Mouse (Mus musculus) stomach, postnatal 0 days (tissue): ENCODE data around the gene Plbd2. TPM values are rescaled to one million over a fixed set of nuclear protein-coding genes. Genes with fewer than 3 reads are reported as not detected.

Experiments used
- ATAC-seq: fragments of 200-750 bp; cut with Nextera tagmentation; 2 replicates; pipeline ENCODE4 v1.8.0; 2017; ENCODE audit not compliant: low FRiP score, low TSS enrichment
- DNase-seq: peaks from one replicate; pipeline ENCODE4 v3.0.0-alpha.2; 2016; ENCODE audit warnings: low spot score
- H3K27ac ChIP-seq: fragments of 300-500 bp; sonication (generic); replicated peaks from 2 replicates; pipeline ENCODE4 v1.5.1; 2014; ENCODE audit warnings: mild to moderate bottlenecking, control low read depth
- H3K27me3 ChIP-seq: fragments of 300-500 bp; sonication (generic); 2 replicates; pipeline ENCODE4 v1.6.1; 2014; ENCODE audit warnings: low read length; ENCODE audit not compliant: control insufficient read depth, insufficient read depth
- H3K36me3 ChIP-seq: fragments of 300-500 bp; sonication (generic); 2 replicates; pipeline ENCODE4 v1.6.1; 2014; ENCODE audit warnings: low read length, mixed read lengths; ENCODE audit not compliant: control insufficient read depth, insufficient read depth
- H3K4me1 ChIP-seq: fragments of 300-500 bp; sonication (generic); replicated peaks from 2 replicates; pipeline ENCODE4 v1.6.1; 2014; ENCODE audit warnings: antibody characterized with exemption; ENCODE audit not compliant: control insufficient read depth, insufficient read depth
- H3K4me2 ChIP-seq: fragments of 300-500 bp; sonication (generic); replicated peaks from 2 replicates; pipeline ENCODE4 v1.6.1; 2014; ENCODE audit warnings: low read depth, mild to moderate bottlenecking, control low read depth, moderate library complexity
- H3K4me3 ChIP-seq: fragments of 300-500 bp; sonication (generic); 2 replicates; pipeline ENCODE4 v1.5.1; 2014; ENCODE audit warnings: low read depth, low read length, control low read depth
- H3K9ac ChIP-seq: fragments of 300-500 bp; sonication (generic); 2 replicates; pipeline ENCODE4 v1.6.1; 2014; ENCODE audit warnings: mild to moderate bottlenecking, low read length, control low read depth, mixed read lengths
- H3K9me3 ChIP-seq: fragments of 300-500 bp; sonication (generic); 2 replicates; pipeline ENCODE4 v1.6.1; 2016; ENCODE audit warnings: low read length; ENCODE audit not compliant: control insufficient read depth
- CTCF ChIP-seq: IDR thresholded peaks from 2 replicates; pipeline ENCODE4 v1.5.1; 2016; ENCODE audit warnings: antibody characterized with exemption, low read depth, mild to moderate bottlenecking, moderate library complexity
- EP300 ChIP-seq: optimal IDR thresholded peaks from 2 replicates; pipeline ENCODE3; 2016; ENCODE audit warnings: antibody characterized with exemption
- WGBS: fragments of 180-500 bp; shearing (Covaris S2); extraction: QIAGEN DNeasy Blood & Tissue Kit; methylation state at CpG from one replicate; pipeline ENCODE4 v1.1.7; 2014; 5-methylcytosine and 5-hydroxymethylcytosine counted together
- polyA plus RNA-seq: library from polyadenylated mRNA; unstranded; fragments of >200 nt; fragmentation: Nextera tagmentation; extraction: Ambion mirVana; gene quantifications from 2 replicates; pipeline ENCODE4 v1.2.1, GENCODE M21; 2015

Plbd2 gene
- polyA plus RNA-seq, 1 experiment from 2014 or later: 42.6 TPM

GRCm38 (mm10) chr5:120461902-120462301 is 41.5 kb downstream of the Plbd2 start:
- Histone ChIP-seq H3K27me3 (no peaks in the 10 kb centered on the region), H3K36me3 (no peaks in the 10 kb centered on the region), H3K4me1 (no peaks in the 10 kb centered on the region), H3K27ac (no peak overlapping the region), H3K4me2 (no peak overlapping the region), H3K9me3 (no peaks in the 10 kb centered on the region), H3K9ac (no peak overlapping the region), H3K4me3 (no peak overlapping the region)
- no peak for TF ChIP-seq CTCF
- no peak for TF ChIP-seq EP300
- DNase-seq (no peak), ATAC-seq (no peak)
- WGBS: 67% methylated on average over 11 of the region's 15 CpGs

GRCm38 (mm10) chr5:120459133-120459532 is 44.3 kb downstream of the Plbd2 start:
- no peaks in the 10 kb centered on the region for H3K36me3 ChIP-seq
- no peak overlapping the region for H3K4me2 ChIP-seq
- no peak for DNase-seq
- no peak overlapping the region for H3K27ac ChIP-seq
- no peaks in the 10 kb centered on the region for H3K27me3 ChIP-seq
- ATAC-seq: peak; percentile 50
- 79% methylated on average over 10 of the region's 10 CpGs for WGBS
- H3K4me1 ChIP-seq: no peaks in the 10 kb centered on the region
- no peak overlapping the region for H3K9ac ChIP-seq
- TF ChIP-seq CTCF (no peak), EP300 (no peak)
- H3K9me3 ChIP-seq: no peaks in the 10 kb centered on the region
- H3K4me3 ChIP-seq: no peak overlapping the region

GRCm38 (mm10) chr5:120457628-120458027 is 45.8 kb downstream of the Plbd2 start:
- ATAC-seq (no peak), DNase-seq (peak; percentile 77)
- H3K9me3 ChIP-seq: no peaks in the 10 kb centered on the region
- WGBS: 6% methylated on average over 9 of the region's 9 CpGs
- H3K4me2 ChIP-seq: no peak overlapping the region
- no peak overlapping the region for H3K4me3 ChIP-seq
- H3K9ac ChIP-seq: no peak overlapping the region
- H3K4me1 ChIP-seq: no peaks in the 10 kb centered on the region
- H3K36me3 ChIP-seq: no peaks in the 10 kb centered on the region
- no peak overlapping the region for H3K27ac ChIP-seq
- TF ChIP-seq EP300 (no peak), CTCF (peak; percentile 79)
- no peaks in the 10 kb centered on the region for H3K27me3 ChIP-seq

- Histone ChIP-seq H3K4me1 (no peaks in the 10 kb centered on the region), H3K4me2 (no peak overlapping the region), H3K27me3 (no peaks in the 10 kb centered on the region), H3K9me3 (no peaks in the 10 kb centered on the region), H3K36me3 (no peaks in the 10 kb centered on the region), H3K9ac (no peak overlapping the region), H3K27ac (no peak overlapping the region), H3K4me3 (no peak overlapping the region)
- no peak for ATAC-seq
- DNase-seq: no peak
- WGBS: 55% methylated on average over 7 of the region's 7 CpGs
- TF ChIP-seq CTCF (no peak), EP300 (no peak)
Observed at GRCm38 (mm10) chr5:120456841-120457554, 46.4 kb downstream of the Plbd2 start.

- H3K9me3 ChIP-seq: no peaks in the 10 kb centered on the region
- H3K4me2 ChIP-seq: no peak overlapping the region
- TF ChIP-seq CTCF: no peak
- TF ChIP-seq EP300: no peak
- no peaks in the 10 kb centered on the region for H3K4me1 ChIP-seq
- ATAC-seq: no peak
- no peak overlapping the region for H3K27ac ChIP-seq
- H3K9ac ChIP-seq: no peak overlapping the region
- H3K36me3 ChIP-seq: no peaks in the 10 kb centered on the region
- 22% methylated on average over 1 of the region's 1 CpGs for WGBS
- H3K4me3 ChIP-seq: no peak overlapping the region
- no peak for DNase-seq
- no peaks in the 10 kb centered on the region for H3K27me3 ChIP-seq
Observed at GRCm38 (mm10) chr5:120456253-120456652, 47.2 kb downstream of the Plbd2 start.

GRCm38 (mm10) chr5:120454756-120455337 is 48.6 kb downstream of the Plbd2 start:
- H3K36me3 ChIP-seq: no peaks in the 10 kb centered on the region
- no peak overlapping the region for H3K4me3 ChIP-seq
- no peaks in the 10 kb centered on the region for H3K4me1 ChIP-seq
- WGBS: 28% methylated on average over 14 of the region's 14 CpGs
- H3K9me3 ChIP-seq: no peaks in the 10 kb centered on the region
- no peak for ATAC-seq
- H3K27ac ChIP-seq: no peak overlapping the region
- DNase-seq: no peak
- TF ChIP-seq CTCF: no peak
- TF ChIP-seq EP300: no peak
- no peaks in the 10 kb centered on the region for H3K27me3 ChIP-seq
- no peak overlapping the region for H3K4me2 ChIP-seq
- H3K9ac ChIP-seq: no peak overlapping the region
